Mouse (Mus musculus) kidney, adult 2 months (tissue): ENCODE data around the gene 5730522E02Rik.

Experiments
- CTCF ChIP-seq: fragments of 200-500 bp; conservative IDR thresholded peaks from 2 replicates; pipeline ENCODE4 v1.5.1; 2011; ENCODE audit warnings: low read depth, mild to moderate bottlenecking, control low read depth, low read length, moderate library complexity, mixed read lengths; ENCODE audit not compliant: insufficient read depth, insufficient read length
- POLR2A ChIP-seq: fragments of 200-500 bp; IDR thresholded peaks from one replicate; pipeline ENCODE4 v1.6.1; 2011; ENCODE audit warnings: low read depth, low read length, control low read depth

- TF ChIP-seq POLR2A (no peak), CTCF (no peak)
Measured at GRCm38 (mm10) chr11:26076335-26076734, 134.2 kb downstream of the 5730522E02Rik start.
